Mouse (Mus musculus): ENCODE data around the gene Acr. TPM values are rescaled to one million over a fixed set of nuclear protein-coding genes. Genes with fewer than 3 reads are reported as not detected.

Acr gene
- polyA plus RNA-seq, 1 experiment from 2014 or later, result 1.8 TPM

DNA sequence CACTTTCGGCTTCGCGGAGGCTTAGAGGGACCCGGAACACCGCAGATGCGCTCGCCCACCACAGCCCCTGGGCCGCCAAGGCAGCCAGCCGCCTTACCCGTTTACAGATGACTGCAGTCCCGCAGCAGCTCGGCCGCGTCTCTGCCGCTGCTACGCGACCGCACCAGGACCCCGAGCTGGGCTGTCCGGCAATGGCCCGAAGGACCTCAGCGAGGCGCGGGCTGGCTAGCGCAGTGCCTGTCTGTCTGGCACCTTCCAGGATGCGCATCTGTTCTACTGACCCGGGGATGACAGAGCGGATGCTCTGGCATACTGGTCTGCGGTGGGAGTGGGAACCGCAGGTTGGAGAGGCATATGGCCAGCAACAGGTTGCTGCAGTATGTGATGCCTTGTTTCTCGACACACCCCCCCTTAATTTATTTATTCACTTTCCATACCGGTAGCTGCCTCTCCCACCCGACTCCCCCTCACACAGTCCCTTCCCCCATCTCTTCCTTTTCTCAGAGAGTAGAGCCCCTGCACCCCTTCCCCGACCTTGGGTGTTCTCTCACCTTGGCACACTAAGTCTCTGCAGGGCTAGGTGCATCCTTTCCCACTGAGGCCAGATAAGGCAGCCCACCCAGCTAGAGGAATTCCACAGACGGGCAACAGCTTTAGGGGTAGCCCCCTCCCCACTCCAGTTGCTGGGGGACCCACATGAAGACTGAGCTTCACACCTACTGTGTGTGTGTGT lies 23.8 kb downstream of the Acr start, which contains the start of gene Rabl2:
Gene Rabl2, minus strand, starts transcription at position 201 of the 733 bp plus-strand sequence.
- H3K9ac ChIP-seq, result peak within 1 kb of the TSS; percentile 71
- peaks cover 20% of the 10 kb centered on the region for H3K36me3 ChIP-seq (replicated peaks; ENCODE audit: control insufficient read depth, insufficient read depth)

DNA sequence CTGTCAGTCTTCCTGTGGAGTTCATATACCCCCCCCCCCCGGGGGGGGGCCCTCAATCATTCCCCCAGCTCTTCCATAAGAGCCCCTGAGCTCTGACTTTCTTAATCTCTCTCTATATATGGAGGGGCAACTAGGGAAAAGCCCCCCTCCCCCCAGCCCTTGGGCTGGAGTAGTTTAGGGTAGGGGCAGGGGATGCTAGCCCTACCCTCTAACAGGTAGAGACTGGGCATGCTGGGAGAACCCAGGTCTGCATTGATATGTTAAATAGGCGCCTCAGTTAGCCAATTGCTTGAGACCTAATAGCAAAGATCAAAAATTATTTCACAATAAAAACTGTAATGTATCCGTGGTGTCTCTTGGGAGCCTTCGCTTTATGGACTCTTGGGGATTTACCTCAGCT lies 24.4 kb downstream of the Acr start:
- no peaks in the 10 kb centered on the region for H3K9me3 ChIP-seq (ENCODE audit: control insufficient read depth, low read length)
- peak overlapping the region; percentile 71 for H3K9ac ChIP-seq
- peak; percentile 25 for ATAC-seq (ENCODE audit: low FRiP score)
- H3K27ac ChIP-seq, result no peak overlapping the region
- no peaks in the 10 kb centered on the region for H3K27me3 ChIP-seq (ENCODE audit: control insufficient read depth, insufficient read depth, low read length)
- peaks cover 14% of the 10 kb centered on the region; the same call in 1 of the 2 replicates for H3K36me3 ChIP-seq (replicated peaks; ENCODE audit: control insufficient read depth, insufficient read depth)
- peaks cover 15% of the 10 kb centered on the region; the same call in 1 of the 2 replicates for H3K4me1 ChIP-seq (replicated peaks; ENCODE audit: control insufficient read depth, insufficient read depth, low read length)
- H3K4me2 ChIP-seq (replicated peaks), result peak overlapping the region; percentile 90
- 50% methylated on average over 4 of the region's 4 CpGs for WGBS
- peak overlapping the region; percentile 74; the same call in 1 of the 2 replicates for H3K4me3 ChIP-seq (replicated peaks; ENCODE audit: low read length)
- DNase-seq (ENCODE audit: low spot score), result no peak

More for the DNA sequence above, 23.8 kb downstream of the Acr start, which contains the start of gene Rabl2:
- Histone ChIP-seq H3K27ac (peak within 1 kb of the TSS; percentile 81), H3K9me3 (ENCODE audit: control insufficient read depth, low read length) (no peaks in the 10 kb centered on the region), H3K4me2 (replicated peaks) (peak within 1 kb of the TSS; percentile 90), H3K4me3 (replicated peaks; ENCODE audit: low read length) (peak within 1 kb of the TSS; percentile 74), H3K27me3 (ENCODE audit: control insufficient read depth, insufficient read depth, low read length) (no peaks in the 10 kb centered on the region), H3K4me1 (replicated peaks; ENCODE audit: control insufficient read depth, insufficient read depth, low read length) (peaks cover 15% of the 10 kb centered on the region; the same call in 1 of the 2 replicates)
- WGBS, result under 1% methylated on average over 35 of the region's 35 CpGs
- peak; percentile 96 for ATAC-seq (ENCODE audit: low FRiP score)
- peak; percentile 90 for DNase-seq (ENCODE audit: low spot score)

DNA sequence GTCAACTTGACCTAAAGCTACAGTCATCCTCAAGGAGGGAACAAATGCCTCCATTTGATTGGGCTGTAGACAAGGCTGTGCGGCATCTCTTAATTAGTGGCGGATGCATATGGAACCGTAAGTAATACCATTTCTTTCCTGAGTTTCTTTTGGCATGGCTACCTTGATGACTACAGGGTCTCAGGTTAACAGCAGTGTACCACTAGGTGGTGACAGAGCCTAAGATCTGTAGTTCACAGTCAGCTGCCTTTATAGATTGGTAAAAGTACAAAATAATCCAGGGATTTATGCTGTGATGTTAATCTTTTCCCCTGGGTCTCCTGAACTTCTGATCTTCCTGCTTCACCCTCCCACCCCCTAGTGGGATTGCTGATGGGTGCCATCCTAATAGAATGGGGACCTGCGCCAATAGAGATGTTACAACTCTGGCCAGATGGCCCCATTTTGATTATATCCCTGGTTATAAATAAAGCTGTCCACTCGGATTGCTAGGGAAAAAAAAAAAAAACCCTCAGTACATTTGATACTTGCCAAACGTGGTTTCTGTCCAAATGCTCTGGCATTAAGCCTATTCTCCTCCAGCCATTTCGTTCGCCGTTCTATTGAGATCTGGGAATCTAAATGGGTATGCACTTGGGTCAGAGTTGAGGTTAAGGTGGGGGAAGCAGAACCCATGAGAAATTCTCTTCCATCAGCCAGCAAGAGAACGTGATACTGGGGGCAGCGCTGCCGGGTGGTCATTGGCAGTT lies 37.9 kb downstream of the Acr start:
- Histone ChIP-seq H3K27ac (no peak overlapping the region), H3K4me3 (replicated peaks; ENCODE audit: low read length) (no peak overlapping the region), H3K4me1 (replicated peaks; ENCODE audit: control insufficient read depth, insufficient read depth, low read length) (no peaks in the 10 kb centered on the region), H3K27me3 (ENCODE audit: control insufficient read depth, insufficient read depth, low read length) (no peaks in the 10 kb centered on the region), H3K9ac (no peak overlapping the region), H3K36me3 (replicated peaks; ENCODE audit: control insufficient read depth, insufficient read depth) (no peaks in the 10 kb centered on the region), H3K4me2 (replicated peaks) (no peak overlapping the region), H3K9me3 (ENCODE audit: control insufficient read depth, low read length) (no peaks in the 10 kb centered on the region)
- WGBS, result 78% methylated on average over 12 of the region's 12 CpGs
- ATAC-seq (ENCODE audit: low FRiP score) (no peak), DNase-seq (ENCODE audit: low spot score) (no peak)

DNA sequence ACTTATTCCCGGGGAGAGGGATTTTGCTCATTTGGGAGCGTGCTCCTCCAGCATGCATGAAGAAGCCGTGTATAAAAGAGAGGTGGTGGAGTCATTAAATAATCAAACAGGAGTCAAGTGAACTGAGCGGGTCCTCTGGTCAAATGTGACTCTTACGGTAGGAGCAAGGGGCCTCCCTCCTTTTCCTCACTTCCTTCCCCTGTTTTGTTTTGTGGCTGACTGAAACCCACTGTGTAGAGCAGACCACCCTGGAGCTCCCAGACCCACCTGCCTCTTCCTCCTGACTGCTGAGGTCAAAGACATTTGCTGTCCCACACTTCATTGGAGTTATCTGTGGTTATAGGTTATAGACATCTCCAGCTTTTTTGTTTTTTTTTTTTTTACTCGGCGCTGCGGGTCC lies 39.4 kb downstream of the Acr start:
- no peaks in the 10 kb centered on the region for H3K4me1 ChIP-seq (replicated peaks; ENCODE audit: control insufficient read depth, insufficient read depth, low read length)
- ATAC-seq (ENCODE audit: low FRiP score) (no peak), DNase-seq (ENCODE audit: low spot score) (no peak)
- no peaks in the 10 kb centered on the region for H3K9me3 ChIP-seq (ENCODE audit: control insufficient read depth, low read length)
- H3K4me2 ChIP-seq (replicated peaks), result no peak overlapping the region
- H3K27ac ChIP-seq, result no peak overlapping the region
- no peaks in the 10 kb centered on the region for H3K36me3 ChIP-seq (replicated peaks; ENCODE audit: control insufficient read depth, insufficient read depth)
- no peaks in the 10 kb centered on the region for H3K27me3 ChIP-seq (ENCODE audit: control insufficient read depth, insufficient read depth, low read length)
- H3K4me3 ChIP-seq (replicated peaks; ENCODE audit: low read length), result no peak overlapping the region
- WGBS, result 89% methylated on average over 8 of the region's 8 CpGs
- no peak overlapping the region for H3K9ac ChIP-seq

DNA sequence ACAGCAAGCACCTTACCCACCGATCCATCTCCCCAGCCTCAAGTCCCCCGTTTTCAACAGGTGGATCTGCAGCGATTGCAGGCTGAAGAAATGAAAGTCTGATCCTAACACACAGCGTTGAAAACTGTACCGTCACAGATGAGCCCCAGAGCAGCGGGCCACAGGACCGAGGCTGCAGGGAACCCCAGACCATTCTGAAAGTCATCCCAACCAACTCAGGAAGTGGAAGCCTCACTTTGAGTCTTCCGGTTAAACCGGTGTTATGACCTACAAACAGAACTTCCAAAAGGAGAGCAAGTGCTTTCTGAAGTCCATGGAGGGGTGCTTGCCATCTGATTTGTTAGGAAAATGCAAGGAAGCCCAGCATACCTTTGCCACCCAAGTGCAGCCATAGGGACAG lies 39.8 kb downstream of the Acr start:
- 87% methylated on average over 9 of the region's 9 CpGs for WGBS
- no peaks in the 10 kb centered on the region for H3K4me1 ChIP-seq (replicated peaks; ENCODE audit: control insufficient read depth, insufficient read depth, low read length)
- H3K27me3 ChIP-seq (ENCODE audit: control insufficient read depth, insufficient read depth, low read length), result no peaks in the 10 kb centered on the region
- no peaks in the 10 kb centered on the region for H3K9me3 ChIP-seq (ENCODE audit: control insufficient read depth, low read length)
- H3K27ac ChIP-seq, result no peak overlapping the region
- ATAC-seq (ENCODE audit: low FRiP score) (no peak), DNase-seq (ENCODE audit: low spot score) (no peak)
- H3K4me3 ChIP-seq (replicated peaks; ENCODE audit: low read length), result no peak overlapping the region
- no peak overlapping the region for H3K9ac ChIP-seq
- H3K4me2 ChIP-seq (replicated peaks), result no peak overlapping the region
- no peaks in the 10 kb centered on the region for H3K36me3 ChIP-seq (replicated peaks; ENCODE audit: control insufficient read depth, insufficient read depth)

DNA sequence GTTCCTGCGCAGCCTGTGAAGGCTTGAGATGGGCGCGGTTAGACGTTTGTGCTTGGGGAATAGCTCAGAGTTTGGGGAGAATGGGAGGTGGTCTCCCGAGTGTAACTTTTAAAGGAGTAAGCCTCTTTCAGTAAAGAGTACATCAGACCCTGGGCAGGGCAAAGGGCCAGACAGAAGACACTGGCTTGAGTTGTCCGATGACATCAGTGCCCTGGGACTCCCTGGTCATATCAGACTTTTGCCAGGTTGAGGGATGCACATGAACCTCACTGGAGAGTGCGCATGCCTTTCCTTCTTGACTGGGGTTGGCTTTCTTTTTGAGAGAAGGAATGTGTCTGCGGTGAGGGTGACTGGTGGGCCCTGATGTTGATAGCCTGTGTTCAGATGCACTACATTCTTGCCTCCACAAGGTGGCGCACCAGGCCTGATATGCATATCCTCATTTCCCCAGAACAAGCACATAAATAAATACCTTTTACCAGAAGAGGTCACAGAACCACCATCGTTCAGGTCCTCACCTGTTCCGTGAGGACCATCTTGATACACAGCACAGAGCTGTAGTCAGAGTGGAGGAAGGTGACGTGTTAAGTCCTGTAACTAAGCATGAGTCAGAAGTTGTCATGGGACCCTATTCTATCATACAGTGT lies 54.3 kb downstream of the Acr start:
- Histone ChIP-seq H3K36me3 (replicated peaks; ENCODE audit: control insufficient read depth, insufficient read depth) (no peaks in the 10 kb centered on the region), H3K9me3 (ENCODE audit: control insufficient read depth, low read length) (0 out of 2 replicates have a peak, but pooled peaks cover 3% of the 10 kb centered on the region), H3K4me1 (replicated peaks; ENCODE audit: control insufficient read depth, insufficient read depth, low read length) (no peaks in the 10 kb centered on the region), H3K9ac (no peak overlapping the region), H3K4me2 (replicated peaks) (no peak overlapping the region), H3K27ac (no peak overlapping the region), H3K4me3 (replicated peaks; ENCODE audit: low read length) (no peak overlapping the region), H3K27me3 (ENCODE audit: control insufficient read depth, insufficient read depth, low read length) (no peaks in the 10 kb centered on the region)
- DNase-seq (ENCODE audit: low spot score), result peak; percentile 79
- ATAC-seq (ENCODE audit: low FRiP score), result 0 out of 2 replicates have a peak, but pooled peaks have one; percentile 8
- 74% methylated on average over 12 of the region's 12 CpGs for WGBS

DNA sequence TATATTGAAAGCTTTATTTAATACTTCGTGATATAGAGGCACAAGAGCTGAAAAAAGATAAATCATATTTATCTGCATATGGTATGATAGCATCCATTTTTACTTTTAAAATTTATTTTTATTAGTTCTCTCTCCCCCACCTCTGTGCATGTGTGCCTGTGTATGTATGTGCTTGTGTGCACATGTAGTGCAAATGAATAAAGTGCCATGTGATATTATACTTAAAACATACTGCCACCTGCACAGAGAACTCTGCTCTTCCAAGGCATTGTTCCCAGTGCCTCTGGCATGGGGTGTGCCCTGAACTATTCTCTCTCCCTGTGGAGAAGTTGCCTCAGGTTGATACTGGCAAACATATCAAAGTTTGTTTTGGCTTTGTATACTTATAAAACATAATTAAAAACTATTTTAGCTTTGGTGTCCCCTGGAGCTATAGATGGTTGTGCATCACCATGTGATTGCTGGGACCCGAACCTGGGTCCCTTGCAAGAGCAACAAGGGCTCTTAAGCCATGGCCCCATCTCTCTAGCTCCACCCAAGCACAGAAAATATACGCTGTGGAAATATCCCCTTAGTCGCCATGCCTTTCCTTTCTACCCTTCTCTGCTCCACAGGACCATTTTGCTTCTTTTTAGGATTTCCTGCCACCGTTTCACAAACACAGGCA lies 55.0 kb downstream of the Acr start:
- 62% methylated on average over 5 of the region's 5 CpGs for WGBS
- 0 out of 2 replicates have a peak, but pooled peaks cover 3% of the 10 kb centered on the region for H3K9me3 ChIP-seq (ENCODE audit: control insufficient read depth, low read length)
- no peaks in the 10 kb centered on the region for H3K4me1 ChIP-seq (replicated peaks; ENCODE audit: control insufficient read depth, insufficient read depth, low read length)
- H3K27ac ChIP-seq, result no peak overlapping the region
- H3K4me3 ChIP-seq (replicated peaks; ENCODE audit: low read length), result no peak overlapping the region
- ATAC-seq (ENCODE audit: low FRiP score) (no peak), DNase-seq (ENCODE audit: low spot score) (no peak)
- H3K4me2 ChIP-seq (replicated peaks), result no peak overlapping the region
- H3K27me3 ChIP-seq (ENCODE audit: control insufficient read depth, insufficient read depth, low read length), result no peaks in the 10 kb centered on the region
- no peak overlapping the region for H3K9ac ChIP-seq
- no peaks in the 10 kb centered on the region for H3K36me3 ChIP-seq (replicated peaks; ENCODE audit: control insufficient read depth, insufficient read depth)

DNA sequence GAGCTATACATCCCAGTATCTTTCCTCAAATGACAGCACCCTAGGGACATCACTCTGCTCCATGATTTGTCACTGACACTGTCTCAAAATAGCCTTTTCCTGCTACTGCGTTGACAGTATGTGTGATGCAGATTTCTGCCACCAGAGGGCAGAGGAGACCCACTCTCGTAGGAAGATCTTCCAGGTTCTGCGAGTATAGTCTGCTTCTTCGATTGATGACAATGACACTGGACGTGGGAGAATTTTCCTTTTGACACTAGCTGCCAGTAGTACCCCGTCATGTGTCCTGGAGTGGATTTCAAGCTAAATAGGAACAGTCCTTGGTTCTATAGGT lies 55.5 kb downstream of the Acr start:
- 9% methylated on average over 6 of the region's 6 CpGs for WGBS
- no peak overlapping the region for H3K9ac ChIP-seq
- no peaks in the 10 kb centered on the region for H3K4me1 ChIP-seq (replicated peaks; ENCODE audit: control insufficient read depth, insufficient read depth, low read length)
- H3K9me3 ChIP-seq (ENCODE audit: control insufficient read depth, low read length), result 0 out of 2 replicates have a peak, but pooled peaks cover 3% of the 10 kb centered on the region
- no peaks in the 10 kb centered on the region for H3K27me3 ChIP-seq (ENCODE audit: control insufficient read depth, insufficient read depth, low read length)
- no peaks in the 10 kb centered on the region for H3K36me3 ChIP-seq (replicated peaks; ENCODE audit: control insufficient read depth, insufficient read depth)
- H3K4me3 ChIP-seq (replicated peaks; ENCODE audit: low read length), result no peak overlapping the region
- H3K27ac ChIP-seq, result no peak overlapping the region
- H3K4me2 ChIP-seq (replicated peaks), result 0 out of 2 replicates have a peak overlapping the region, but pooled peaks have one; percentile 6
- ATAC-seq (ENCODE audit: low FRiP score) (0 out of 2 replicates have a peak, but pooled peaks have one; percentile 37), DNase-seq (ENCODE audit: low spot score) (peak; percentile 95)

All from hindbrain, embryonic 14.5 days (tissue).